Mouse (Mus musculus) adrenal gland, postnatal 0 days (tissue): ENCODE results near the gene Med27. TPM values are rescaled to one million over a fixed set of nuclear protein-coding genes. Genes with fewer than 3 reads are reported as not detected.

ENCODE experiments used
- microRNA-seq: library from miRNA; unstranded; fragments of <30 nt; microRNA quantifications from one replicate; pipeline ENCODE4, GENCODE M21; 2016; ENCODE audit warnings: borderline replicate concordance; ENCODE audit not compliant: insufficient number of aligned reads
- polyA plus RNA-seq: library from polyadenylated mRNA; unstranded; fragments of >200 nt; fragmentation: Nextera tagmentation; extraction: Ambion mirVana; gene quantifications from 2 replicates; pipeline ENCODE4 v1.2.1, GENCODE M21; 2015

Med27 gene
- polyA plus RNA-seq = 27.2 and 29.6 TPM in 2 replicates

GRCm38 (mm10) chr2:29346629-29347271 is at the start of gene Med27:
Med27 (plus strand) TSS chr2:29346819.

Small RNAs within 50 kb of the gene (microRNA-seq; reads per million reads assigned to microRNA genes)
- not detected for gene Mir133c

Other genes with a start within 250 kb of the Med27 start
- 5.8 and 8.7 TPM in 2 replicates for gene Setx, start 222.6 kb upstream of the Med27 start, polyA plus RNA-seq
- gene Ntng2, start 93.8 kb upstream of the Med27 start, polyA plus RNA-seq = 1.4 and 2.5 TPM in 2 replicates